Mouse (Mus musculus) liver, embryonic 14.5 days (tissue): Measurements from ENCODE around the gene Fnip2.

Source experiments
- CTCF ChIP-seq: IDR thresholded peaks from 2 replicates; pipeline ENCODE4 v1.5.1; 2016; ENCODE audit warnings: antibody characterized with exemption, low read depth, control low read depth
- EP300 ChIP-seq: IDR thresholded peaks from 2 replicates; pipeline ENCODE4 v1.6.1; 2016; ENCODE audit warnings: antibody characterized with exemption, low read depth

GRCm38 (mm10) chr3:79528451-79528850 is 39.1 kb downstream of the Fnip2 start:
- TF ChIP-seq CTCF (no peak), EP300 (no peak)
